Mouse (Mus musculus) frontal cortex, adult 2 months (tissue): ENCODE results near the gene Mbtd1. TPM values are rescaled to one million over a fixed set of nuclear protein-coding genes. Genes with fewer than 3 reads are reported as not detected.
A peak's percentile ranks its signal among the peaks of the same experiment; 100 is the strongest.

Experiments
- DNase-seq, 2 experiments: peaks; one replicate each; pipeline ENCODE4 v3.0.0; 2022; ENCODE audit warnings: low spot score in 1 of 2; ENCODE audit errors: extremely low spot score in 1 of 2
- polyA plus RNA-seq: library from polyadenylated mRNA; depleted of rRNA; stranded (reverse); fragments of >200 nt; gene quantifications from 2 replicates; pipeline ENCODE4 v1.2.3, GENCODE M21; 2012

Mbtd1 gene
- polyA plus RNA-seq, 1 experiment, result 24.6 TPM

GRCm38 (mm10) chr11:93944986-93945385 is 59.3 kb downstream of the Mbtd1 start:
- no peak for DNase-seq

- DNase-seq, result no peak
Observed at GRCm38 (mm10) chr11:93948887-93949567, 63.4 kb downstream of the Mbtd1 start.

GRCm38 (mm10) chr11:93950045-93950444 is 64.4 kb downstream of the Mbtd1 start:
- DNase-seq, result no peak

GRCm38 (mm10) chr11:93952376-93952775 is 66.7 kb downstream of the Mbtd1 start:
- DNase-seq, result no peak

GRCm38 (mm10) chr11:93954738-93955255 is 69.1 kb downstream of the Mbtd1 start:
- no peak for DNase-seq

- DNase-seq, result peak; percentile 67 to 88
Observed at GRCm38 (mm10) chr11:93955256-93956150, 69.9 kb downstream of the Mbtd1 start.

- DNase-seq, result no peak
Observed at GRCm38 (mm10) chr11:93956159-93956558, 70.5 kb downstream of the Mbtd1 start, which contains the start of gene Nme2. TSS of gene Nme2 (minus strand) at chr11:93956259.

GRCm38 (mm10) chr11:93957031-93957555 is 71.4 kb downstream of the Mbtd1 start:
- no peak for DNase-seq

GRCm38 (mm10) chr11:93957746-93958145 is 72.1 kb downstream of the Mbtd1 start:
- no peak for DNase-seq

GRCm38 (mm10) chr11:93961482-93961881 is 75.8 kb downstream of the Mbtd1 start:
- no peak for DNase-seq

- DNase-seq, result peak in 1 of 2 experiments; percentile 34
Observed at GRCm38 (mm10) chr11:93963013-93963412, 77.4 kb downstream of the Mbtd1 start.

- peak in 1 of 2 experiments; percentile 59 for DNase-seq
Observed at GRCm38 (mm10) chr11:93965391-93965790, 79.7 kb downstream of the Mbtd1 start.

GRCm38 (mm10) chr11:93967381-93967780 is 81.7 kb downstream of the Mbtd1 start:
- no peak for DNase-seq

GRCm38 (mm10) chr11:93968005-93968847 is 82.6 kb downstream of the Mbtd1 start, which contains the start of the genes Gm20390 and Nme1:
TSS of gene Gm20390 (minus strand) at chr11:93968293.
TSS of gene Nme1 (minus strand) at chr11:93968521.
- DNase-seq, result peak; percentile 97 to 100

- DNase-seq, result no peak
Observed at GRCm38 (mm10) chr11:93968848-93969128, 83.1 kb downstream of the Mbtd1 start.

- no peak for DNase-seq
Observed at GRCm38 (mm10) chr11:93969171-93969570, 83.5 kb downstream of the Mbtd1 start.

- DNase-seq, result no peak
Observed at GRCm38 (mm10) chr11:93969799-93970198, 84.1 kb downstream of the Mbtd1 start.

GRCm38 (mm10) chr11:93972951-93973350 is 87.3 kb downstream of the Mbtd1 start:
- no peak for DNase-seq

GRCm38 (mm10) chr11:93979502-93980049 is 93.9 kb downstream of the Mbtd1 start:
- no peak for DNase-seq

GRCm38 (mm10) chr11:93984619-93985018 is 99.0 kb downstream of the Mbtd1 start:
- DNase-seq, result no peak
